Mouse (Mus musculus): Measurements from ENCODE around the gene Ankrd55. TPM values are rescaled to one million over a fixed set of nuclear protein-coding genes. Genes with fewer than 3 reads are reported as not detected.

Gene Ankrd55
- total RNA-seq, 1 experiment = 0.18 TPM

GRCm38 (mm10) chr13:112327511-112327910 lies 39.3 kb downstream of the Ankrd55 start:
- H3K4me1 ChIP-seq (ENCODE audit: control insufficient read depth in 2 of 2, insufficient read depth in 2 of 2, low read length in 2 of 2, poor library complexity in 1 of 2) = no peaks in the 10 kb centered on the region
- no peaks in the 10 kb centered on the region for H3K36me3 ChIP-seq (ENCODE audit: control insufficient read depth, insufficient read depth, low read length, poor library complexity, severe bottlenecking)
- TF ChIP-seq HCFC1 (IDR thresholded peaks at IDR 0.05; ENCODE audit: borderline replicate concordance, insufficient read depth, low read length) = no peak
- no peak for TF ChIP-seq ZNF384 (IDR thresholded peaks at IDR 0.05; ENCODE audit: low read depth, low read length)
- TF ChIP-seq MAFK (IDR thresholded peaks at IDR 0.05; ENCODE audit: insufficient read depth, low read depth, low read length) = no peak
- no peak for TF ChIP-seq ZC3H11A (IDR thresholded peaks at IDR 0.05; ENCODE audit: borderline replicate concordance, low read depth, low read length)
- no peak for TF ChIP-seq CHD2 (IDR thresholded peaks at IDR 0.05; ENCODE audit: low read depth, low read length)
- no peak overlapping the region for H3K27ac ChIP-seq (ENCODE audit: insufficient read depth, low read depth, low read length, poor library complexity, severe bottlenecking)
- H3K9ac ChIP-seq (ENCODE audit: insufficient read depth, low read depth, low read length, poor library complexity, severe bottlenecking) = no peak overlapping the region
- no peak for DNase-seq (ENCODE audit: low read depth, low spot score)
- no peaks in the 10 kb centered on the region for H3K9me3 ChIP-seq (ENCODE audit: control insufficient read depth, insufficient read depth, low read depth, low read length)
- no peak overlapping the region for H3K4me3 ChIP-seq (ENCODE audit: insufficient read depth in 1 of 2, low read depth in 1 of 2, low read length in 2 of 2, poor library complexity in 1 of 2, severe bottlenecking in 1 of 2)
- in situ Hi-C loops (cut with MboI; ENCODE audit: low sequenced_read_pairs in 2 of 2, unreplicated experiment in 2 of 2) = no loop called here

GRCm38 (mm10) chr13:112330257-112330656 lies 42.0 kb downstream of the Ankrd55 start:
- no peaks in the 10 kb centered on the region for H3K4me1 ChIP-seq (ENCODE audit: control insufficient read depth in 2 of 2, insufficient read depth in 2 of 2, low read length in 2 of 2, poor library complexity in 1 of 2)
- H3K36me3 ChIP-seq (ENCODE audit: control insufficient read depth, insufficient read depth, low read length, poor library complexity, severe bottlenecking) = no peaks in the 10 kb centered on the region

GRCm38 (mm10) chr13:112330919-112331681 lies 42.8 kb downstream of the Ankrd55 start:
- Histone ChIP-seq H3K36me3 (ENCODE audit: control insufficient read depth, insufficient read depth, low read length, poor library complexity, severe bottlenecking) (no peaks in the 10 kb centered on the region), H3K4me3 (ENCODE audit: insufficient read depth in 1 of 2, low read depth in 1 of 2, low read length in 2 of 2, poor library complexity in 1 of 2, severe bottlenecking in 1 of 2) (no peak overlapping the region), H3K9ac (ENCODE audit: insufficient read depth, low read depth, low read length, poor library complexity, severe bottlenecking) (no peak overlapping the region), H3K4me1 (ENCODE audit: control insufficient read depth in 2 of 2, insufficient read depth in 2 of 2, low read length in 2 of 2, poor library complexity in 1 of 2) (no peaks in the 10 kb centered on the region), H3K9me3 (ENCODE audit: control insufficient read depth, insufficient read depth, low read depth, low read length) (no peaks in the 10 kb centered on the region), H3K27ac (ENCODE audit: insufficient read depth, low read depth, low read length, poor library complexity, severe bottlenecking) (no peak overlapping the region)
- no peak for DNase-seq (ENCODE audit: low read depth, low spot score)
- in situ Hi-C loops (cut with MboI; ENCODE audit: low sequenced_read_pairs in 2 of 2, unreplicated experiment in 2 of 2) = no loop called here
- no peak for TF ChIP-seq ZNF384 (IDR thresholded peaks at IDR 0.05; ENCODE audit: low read depth, low read length)
- 0 out of 2 replicates have a peak, but pooled peaks have one; percentile 27 for TF ChIP-seq MAFK (IDR thresholded peaks at IDR 0.05; ENCODE audit: insufficient read depth, low read depth, low read length)

More at GRCm38 (mm10) chr13:112330257-112330656, 42.0 kb downstream of the Ankrd55 start:
- Histone ChIP-seq H3K4me3 (ENCODE audit: insufficient read depth in 1 of 2, low read depth in 1 of 2, low read length in 2 of 2, poor library complexity in 1 of 2, severe bottlenecking in 1 of 2) (no peak overlapping the region), H3K9me3 (ENCODE audit: control insufficient read depth, insufficient read depth, low read depth, low read length) (no peaks in the 10 kb centered on the region), H3K9ac (ENCODE audit: insufficient read depth, low read depth, low read length, poor library complexity, severe bottlenecking) (no peak overlapping the region), H3K27ac (ENCODE audit: insufficient read depth, low read depth, low read length, poor library complexity, severe bottlenecking) (no peak overlapping the region)
- in situ Hi-C loops (cut with MboI; ENCODE audit: low sequenced_read_pairs in 2 of 2, unreplicated experiment in 2 of 2) = no loop called here
- TF ChIP-seq CHD2 (IDR thresholded peaks at IDR 0.05; ENCODE audit: low read depth, low read length) (no peak), MAFK (IDR thresholded peaks at IDR 0.05; ENCODE audit: insufficient read depth, low read depth, low read length) (no peak), ZNF384 (IDR thresholded peaks at IDR 0.05; ENCODE audit: low read depth, low read length) (no peak), HCFC1 (IDR thresholded peaks at IDR 0.05; ENCODE audit: borderline replicate concordance, insufficient read depth, low read length) (no peak), ZC3H11A (IDR thresholded peaks at IDR 0.05; ENCODE audit: borderline replicate concordance, low read depth, low read length) (no peak)
- no peak for DNase-seq (ENCODE audit: low read depth, low spot score)

DNA sequence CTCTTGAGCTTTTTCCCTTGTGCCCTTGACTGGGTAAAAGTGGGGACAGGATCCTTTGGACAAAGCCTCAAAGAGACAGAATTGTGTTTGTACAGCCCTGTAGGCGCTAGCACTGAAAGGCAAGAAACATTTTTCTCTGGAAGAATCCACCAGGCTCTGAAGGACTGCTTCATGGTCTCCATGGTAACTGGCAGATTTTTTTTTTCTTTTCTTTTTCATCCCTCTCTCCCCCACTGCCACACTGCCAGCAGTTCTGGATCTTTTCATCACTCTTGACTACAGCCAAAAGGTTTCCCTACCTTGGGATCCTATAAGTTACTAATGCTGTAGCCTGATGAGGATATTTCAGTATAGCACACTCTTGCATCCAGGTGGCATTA lies 43.4 kb downstream of the Ankrd55 start:
- H3K4me3 ChIP-seq (ENCODE audit: insufficient read depth in 1 of 2, low read depth in 1 of 2, low read length in 2 of 2, poor library complexity in 1 of 2, severe bottlenecking in 1 of 2) = no peak overlapping the region
- no peaks in the 10 kb centered on the region for H3K4me1 ChIP-seq (ENCODE audit: control insufficient read depth in 2 of 2, insufficient read depth in 2 of 2, low read length in 2 of 2, poor library complexity in 1 of 2)
- no peak overlapping the region for H3K9ac ChIP-seq (ENCODE audit: insufficient read depth, low read depth, low read length, poor library complexity, severe bottlenecking)
- no peaks in the 10 kb centered on the region for H3K36me3 ChIP-seq (ENCODE audit: control insufficient read depth, insufficient read depth, low read length, poor library complexity, severe bottlenecking)
- TF ChIP-seq HCFC1 (IDR thresholded peaks at IDR 0.05; ENCODE audit: borderline replicate concordance, insufficient read depth, low read length) = no peak
- TF ChIP-seq ZNF384 (IDR thresholded peaks at IDR 0.05; ENCODE audit: low read depth, low read length) = no peak
- TF ChIP-seq ZC3H11A (IDR thresholded peaks at IDR 0.05; ENCODE audit: borderline replicate concordance, low read depth, low read length) = no peak
- TF ChIP-seq MAFK (IDR thresholded peaks at IDR 0.05; ENCODE audit: insufficient read depth, low read depth, low read length) = no peak
- no peak for TF ChIP-seq CHD2 (IDR thresholded peaks at IDR 0.05; ENCODE audit: low read depth, low read length)
- H3K9me3 ChIP-seq (ENCODE audit: control insufficient read depth, insufficient read depth, low read depth, low read length) = no peaks in the 10 kb centered on the region
- no peak overlapping the region for H3K27ac ChIP-seq (ENCODE audit: insufficient read depth, low read depth, low read length, poor library complexity, severe bottlenecking)
- in situ Hi-C loops (cut with MboI; ENCODE audit: low sequenced_read_pairs in 2 of 2, unreplicated experiment in 2 of 2) = no loop called here
- no peak for DNase-seq (ENCODE audit: low read depth, low spot score)
